Mouse (Mus musculus) c-Kit-positive CD71-positive TER-119-negative erythroid progenitor cells, embryonic 14.5 days (primary cell): Measurements from ENCODE around the gene Tram2.

Experiments used
- DNase-seq: peaks from one replicate; pipeline ENCODE4 v3.0.0-alpha.2; 2013; ENCODE audit warnings: low read depth

Tram2 gene

GRCm38 (mm10) chr1:20969642-20970041, 109.4 kb downstream of the Tram2 start:
- no peak for DNase-seq

GRCm38 (mm10) chr1:20954876-20955275, 124.2 kb downstream of the Tram2 start:
- DNase-seq = no peak

- DNase-seq = no peak
Measured at GRCm38 (mm10) chr1:20951799-20952198, 127.2 kb downstream of the Tram2 start.

DNA sequence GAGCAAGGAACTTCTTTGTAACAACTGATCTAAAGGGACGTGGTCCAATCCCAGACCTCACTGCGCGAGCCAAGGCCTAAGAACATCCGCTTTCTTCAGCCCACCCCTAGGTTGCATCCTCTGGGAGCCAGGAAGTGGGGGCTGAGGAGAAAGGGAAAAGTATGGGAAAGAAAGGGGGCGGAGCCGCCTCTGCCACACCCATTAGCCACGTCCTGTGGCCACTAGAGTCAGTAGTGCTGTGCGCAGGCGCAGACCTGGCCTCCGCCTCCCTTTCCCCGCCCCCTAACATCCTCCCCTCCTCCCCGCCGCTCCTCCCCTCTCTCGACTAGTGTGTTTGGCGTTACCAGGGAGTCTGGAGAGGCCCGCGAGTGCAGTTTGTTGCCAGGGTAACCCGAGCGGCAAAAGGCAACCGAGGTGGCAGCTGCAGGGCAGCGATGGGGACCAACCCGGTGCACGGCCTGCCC, 127.7 kb downstream of the Tram2 start, which contains the start of gene Efhc1:
Efhc1 (plus strand) TSS at position 327 of the 464 bp plus-strand sequence.
- DNase-seq = peak; percentile 70
